Comparison of ENCODE assay signal across 30 mouse cellular contexts in genomic region chr4:100351797-100352290, GRCm38 (mm10).
DNase-seq lines count a peak whose midpoint lies in the region; ATAC-seq and TF ChIP-seq lines count a peak whose summit lies in the region.
"Had no signal": no experiment of that assay in that cellular context is flagged by ENCODE, and none has a peak within 500 bp of the region (broad histone marks: within the 10 kb centered on the region; RNA-seq: fewer than 3 reads in every experiment).

No protein-coding gene starts in this region.

- TF ChIP-seq CTCF in liver, adult 2 months (IDR thresholded peaks at IDR 0.05; ENCODE audit: low read depth, low read length), result no peak

- H3K9ac ChIP-seq in liver, adult 2 months (ENCODE audit: low read depth, low read length), result no peak overlapping the region
- H3K9ac ChIP-seq in liver, embryonic 12.5 days, result no peak overlapping the region
- H3K9ac ChIP-seq: embryonic facial prominence, embryonic 12.5 days; hindbrain, embryonic 15.5 days; midbrain, embryonic 12.5 days; neural tube, embryonic 15.5 days had no signal

- no peaks in the 10 kb centered on the region for H3K79me2 ChIP-seq in liver, adult 2 months (ENCODE audit: control insufficient read depth, insufficient read depth, low read length)

- DNase-seq in adrenal gland, postnatal 10 days, result peak; percentile 26
- no peak for DNase-seq in adrenal gland, postnatal 36 days
- peak; percentile 96 for DNase-seq in liver, adult 2 months (ENCODE audit: extremely low read depth, low read depth, low spot score)
- peak; percentile 92 for DNase-seq in Muller cell, postnatal 12 days (ENCODE audit: inconsistent ontology term)
- DNase-seq in limb, embryonic 10.5 days (ENCODE audit: low spot score), result peak; percentile 7
- DNase-seq: cerebellum, postnatal 36 days; embryo, embryonic 11 days; gastrocnemius, adult 2 months; heart, postnatal 14 days; kidney, adult 11 months; kidney, postnatal 14 days; layer of hippocampus, adult 9-11 months; lung, adult 18-20 months; lung, postnatal 36 days; retina, postnatal 1 day; right cerebral cortex, postnatal 14 days; spleen, adult 18-20 months; thymus, postnatal 25 days had no signal

- no peaks in the 10 kb centered on the region for H3K27me3 ChIP-seq in liver, adult 2 months (ENCODE audit: control insufficient read depth, insufficient read depth, low read length)
- no peaks in the 10 kb centered on the region for H3K27me3 ChIP-seq in liver, embryonic 12.5 days (replicated peaks)
- no peaks in the 10 kb centered on the region for H3K27me3 ChIP-seq in limb, embryonic 10.5 days (ENCODE audit: low read depth, poor library complexity, severe bottlenecking)
- H3K27me3 ChIP-seq: embryonic facial prominence, embryonic 12.5 days; hindbrain, embryonic 15.5 days; midbrain, embryonic 12.5 days; neural tube, embryonic 15.5 days; Patski had no signal

- peaks cover 7% of the 10 kb centered on the region for H3K4me1 ChIP-seq in liver, adult 2 months (ENCODE audit: control insufficient read depth, insufficient read depth, low read length)
- no peaks in the 10 kb centered on the region for H3K4me1 ChIP-seq in liver, embryonic 12.5 days
- H3K4me1 ChIP-seq in limb, embryonic 10.5 days, result peaks cover 6% of the 10 kb centered on the region; the same call in 1 of the 2 replicates
- H3K4me1 ChIP-seq: hindbrain, embryonic 15.5 days; midbrain, embryonic 12.5 days had no signal

- peak overlapping the region; percentile 40 for H3K27ac ChIP-seq in liver, adult 2 months (replicated peaks; ENCODE audit: insufficient read depth, low read depth, low read length)
- no peak overlapping the region for H3K27ac ChIP-seq in liver, embryonic 12.5 days
- no peak overlapping the region for H3K27ac ChIP-seq in limb, embryonic 10.5 days
- H3K27ac ChIP-seq: embryonic facial prominence, embryonic 12.5 days; gastrocnemius, adult 2 months; hindbrain, embryonic 10.5 days; hindbrain, embryonic 15.5 days; midbrain, embryonic 12.5 days; neural tube, embryonic 15.5 days had no signal

- no peak overlapping the region for H3K4me3 ChIP-seq in liver, adult 2 months (ENCODE audit: insufficient read depth, low read depth, low read length)
- H3K4me3 ChIP-seq in liver, embryonic 12.5 days, result no peak overlapping the region
- H3K4me3 ChIP-seq in limb, embryonic 10.5 days, result no peak overlapping the region
- H3K4me3 ChIP-seq: embryonic facial prominence, embryonic 12.5 days; gastrocnemius, adult 2 months; hindbrain, embryonic 10.5 days; hindbrain, embryonic 15.5 days; midbrain, embryonic 12.5 days; neural tube, embryonic 15.5 days had no signal

- H3K36me3 ChIP-seq in liver, adult 2 months (ENCODE audit: control insufficient read depth, insufficient read depth, low read length), result no peaks in the 10 kb centered on the region
- H3K36me3 ChIP-seq in liver, embryonic 12.5 days, result no peaks in the 10 kb centered on the region
- H3K36me3 ChIP-seq in limb, embryonic 10.5 days, result 0 out of 2 replicates have a peak, but pooled peaks cover 5% of the 10 kb centered on the region
- H3K36me3 ChIP-seq: G1E; hindbrain, embryonic 10.5 days; hindbrain, embryonic 15.5 days; midbrain, embryonic 12.5 days; neural tube, embryonic 15.5 days had no signal

- no peaks in the 10 kb centered on the region for H3K9me3 ChIP-seq in liver, embryonic 12.5 days (replicated peaks)
- H3K9me3 ChIP-seq in limb, embryonic 10.5 days (replicated peaks), result no peaks in the 10 kb centered on the region
- H3K9me3 ChIP-seq: embryonic facial prominence, embryonic 12.5 days; hindbrain, embryonic 10.5 days; hindbrain, embryonic 15.5 days; midbrain, embryonic 12.5 days; neural tube, embryonic 15.5 days had no signal

- H3K4me2 ChIP-seq in liver, embryonic 12.5 days, result no peak overlapping the region
- H3K4me2 ChIP-seq: embryonic facial prominence, embryonic 12.5 days; hindbrain, embryonic 15.5 days; liver, embryonic 11.5 days; midbrain, embryonic 12.5 days; neural tube, embryonic 15.5 days had no signal

- no peak for ATAC-seq in liver, embryonic 12.5 days
- ATAC-seq in megakaryocyte-erythroid progenitor cell, adult 5-6 weeks (replicated peaks; ENCODE audit: low FRiP score, low TSS enrichment, poor library complexity, severe bottlenecking), result no peak
- ATAC-seq: forebrain, embryonic 16.5 days; inflammation-experienced regulatory T-cells, adult 6 months; Patski had no signal

- TF ChIP-seq POLR2A in liver, adult 2 months (IDR thresholded peaks at IDR 0.05; ENCODE audit: extremely low read depth, insufficient read depth, low read length), result no peak

Comparison
In these comparisons a context has a peak if more than half of its experiments do, and no peak if none do; other contexts are left out.
1. DNase-seq: peak in adrenal gland, postnatal 10 days (single experiment), liver, adult 2 months (single experiment), Muller cell, postnatal 12 days (single experiment) and limb, embryonic 10.5 days (single experiment); none in adrenal gland, postnatal 36 days (0 of 2).